Mouse (Mus musculus): ENCODE data around the gene Napsa.
A peak's percentile ranks its signal among the peaks of the same experiment; 100 is the strongest.

The Napsa gene

DNA sequence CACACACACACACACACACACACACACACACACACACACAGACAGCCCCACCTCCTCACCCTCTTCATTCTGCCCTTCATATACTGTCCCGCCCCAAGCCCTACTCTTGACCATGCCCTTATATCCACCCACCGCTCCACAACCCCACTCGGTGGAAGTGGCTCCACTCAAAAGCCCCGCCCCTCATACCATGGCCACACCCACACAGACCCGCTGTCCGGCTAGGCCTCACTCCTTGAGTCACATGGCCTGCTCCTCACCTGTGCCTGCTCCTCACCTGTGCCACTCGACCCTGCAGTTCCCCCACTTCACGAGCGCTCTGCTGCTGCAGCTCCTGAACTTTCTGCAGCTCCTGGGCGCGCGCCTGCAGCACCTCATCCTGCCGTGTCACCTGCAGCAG lies 58.3 kb downstream of the Napsa start:
- peak; percentile 84 to 88 for DNase-seq

DNA sequence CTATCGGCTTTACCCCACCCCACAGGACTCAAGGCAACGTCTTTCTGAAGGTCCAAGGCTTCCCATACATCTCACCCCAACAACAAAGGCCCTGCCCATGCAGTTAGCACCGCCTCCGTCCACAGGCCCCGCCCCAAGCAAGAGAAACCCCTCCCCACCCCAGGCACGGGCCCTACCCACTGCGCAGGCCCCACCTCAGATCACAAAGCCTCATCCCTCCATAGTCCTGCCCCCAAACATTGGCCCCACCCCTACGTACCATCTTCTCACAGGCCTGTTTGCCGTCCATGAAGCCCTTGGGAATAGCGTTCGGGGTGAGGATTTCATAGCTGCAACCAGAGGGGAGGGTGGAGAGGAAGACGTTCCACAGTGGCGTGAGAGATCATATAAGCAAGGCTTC lies 60.5 kb downstream of the Napsa start:
- DNase-seq, result no peak

GRCm38 (mm10) chr7:44633407-44633806 lies 61.2 kb downstream of the Napsa start:
- DNase-seq, result no peak
